Mouse (Mus musculus) lung, adult 2 months (tissue): ENCODE data around the gene Nrxn3.

ENCODE experiments used
- CTCF ChIP-seq: fragments of 200-500 bp; IDR thresholded peaks from 2 replicates; pipeline ENCODE4 v1.5.1; 2011; ENCODE audit warnings: mild to moderate bottlenecking, low read length, control low read depth; ENCODE audit not compliant: insufficient read depth
- POLR2A ChIP-seq: fragments of 200-500 bp; IDR thresholded peaks from 2 replicates; pipeline ENCODE4 v1.6.1; 2011; ENCODE audit warnings: low read depth, mild to moderate bottlenecking, control low read depth, low read length, borderline replicate concordance; ENCODE audit errors: extremely low read depth

GRCm38 (mm10) chr12:88709223-88709622 lies 13.5 kb upstream of the Nrxn3 start:
- TF ChIP-seq POLR2A = no peak
- TF ChIP-seq CTCF = no peak
